Mouse (Mus musculus) A20 (cell line): ENCODE measurements around the gene Ing4.
"Not testable (repeated sequence)": the region's sequence is repeated elsewhere in the genome, so short reads cannot be mapped to it uniquely, and the experiment has no call there.

Experiments used
- DNase-seq: peaks from one replicate; pipeline ENCODE4 v3.0.0-alpha.2; 2011; ENCODE audit warnings: low read depth, low spot score

The Ing4 gene

DNA sequence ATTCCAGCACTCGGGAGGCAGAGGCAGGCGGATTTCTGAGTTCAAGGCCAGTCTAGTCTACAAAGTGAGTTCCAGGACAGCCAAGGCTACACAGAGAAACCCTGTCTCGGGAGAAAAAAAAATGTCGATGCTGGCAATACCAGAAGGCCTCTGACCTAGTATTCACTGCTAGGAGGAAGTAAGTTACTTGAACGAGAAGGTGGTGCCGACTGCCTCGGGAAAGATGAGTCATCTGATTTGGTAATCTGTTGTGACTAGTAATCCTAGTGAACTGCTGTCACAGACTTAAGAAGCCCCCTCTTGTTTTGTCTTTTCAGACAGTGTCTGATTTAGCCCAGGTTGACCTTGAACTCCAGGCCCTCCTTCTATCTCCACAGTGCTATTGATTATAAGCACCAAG is 1.5 kb downstream of the Ing4 start:
- DNase-seq: peak; percentile 35

DNA sequence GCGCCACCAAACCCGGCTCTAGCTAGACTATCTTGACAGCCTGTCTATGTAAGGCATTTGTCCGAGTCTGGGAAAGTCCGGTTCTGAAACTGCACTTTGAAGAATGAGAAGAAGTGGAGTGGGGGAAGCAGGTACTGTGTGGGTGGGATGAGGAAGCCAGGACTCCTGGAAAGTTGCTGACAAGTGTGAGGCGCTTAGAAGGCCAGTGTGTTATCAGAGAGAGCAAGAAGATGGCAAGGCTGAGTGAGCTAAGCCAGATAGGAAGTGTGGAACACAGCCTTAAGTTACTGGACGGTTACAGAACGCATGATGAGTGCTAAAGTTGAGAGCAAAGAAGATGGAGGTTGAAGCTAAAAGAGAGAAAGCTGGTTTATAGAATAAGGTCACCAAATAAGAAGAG is 2.5 kb downstream of the Ing4 start:
- no peak for DNase-seq

DNA sequence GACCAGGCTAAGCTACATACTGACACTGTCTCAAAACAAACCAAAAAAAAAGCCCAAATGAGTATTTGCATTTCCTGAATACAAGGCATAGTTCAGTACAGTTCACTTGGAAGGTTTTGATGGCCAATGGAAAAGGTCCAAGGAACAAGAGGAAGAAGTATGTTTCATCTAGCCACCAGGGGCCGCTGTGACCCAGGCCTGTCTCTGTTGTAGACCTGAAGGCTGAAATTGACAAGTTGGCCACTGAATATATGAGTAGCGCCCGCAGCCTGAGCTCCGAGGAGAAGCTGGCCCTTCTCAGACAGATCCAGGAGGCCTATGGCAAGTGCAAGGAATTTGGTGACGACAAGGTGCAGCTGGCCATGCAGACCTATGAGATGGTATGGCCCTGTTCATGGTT is 7.1 kb downstream of the Ing4 start:
- peak; percentile 68 for DNase-seq

DNA sequence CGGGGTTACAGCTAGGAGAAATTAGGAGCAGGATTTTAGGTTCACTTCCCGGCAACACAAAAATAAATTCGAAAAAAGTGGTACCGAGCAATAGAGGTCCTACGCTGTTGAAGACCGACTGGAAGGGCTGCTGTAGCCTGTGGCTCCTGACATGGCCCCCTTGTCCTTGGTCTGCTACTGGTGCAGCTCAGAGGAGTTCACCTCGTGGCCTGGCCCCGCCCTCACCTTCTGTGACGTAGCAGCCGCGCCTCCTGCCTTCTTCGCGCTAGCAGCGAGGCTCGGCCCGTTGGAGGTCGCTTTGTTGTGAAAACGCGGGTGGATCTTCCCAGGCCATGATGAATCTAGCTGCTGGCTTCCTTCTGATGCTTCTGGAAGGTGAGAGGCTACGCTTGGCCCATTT is 10.1 kb downstream of the Ing4 start, which contains the start of gene Acrbp:
TSS of gene Acrbp (plus strand) at position 12 of the 400 bp plus-strand sequence.
- no peak for DNase-seq

DNA sequence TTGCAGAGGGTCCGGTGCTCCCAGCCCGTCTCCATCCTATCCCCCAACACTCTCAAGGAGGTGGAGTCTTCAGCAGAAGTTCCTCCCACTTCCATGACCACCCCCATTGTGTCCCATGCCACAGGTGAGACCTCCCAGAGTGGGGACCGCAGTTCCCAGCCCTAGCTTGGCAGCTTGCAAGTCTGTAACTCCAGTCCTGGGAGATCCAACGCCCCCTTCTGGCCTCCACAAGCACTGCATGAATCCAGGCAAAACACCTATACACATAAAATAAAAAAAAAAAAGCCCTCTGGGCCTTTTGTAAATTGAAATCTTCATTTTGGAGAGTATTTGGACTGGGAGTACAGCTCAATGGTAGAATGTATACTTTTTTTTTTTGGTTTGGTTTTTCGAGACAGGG is 11.7 kb downstream of the Ing4 start:
- no peak for DNase-seq

DNA sequence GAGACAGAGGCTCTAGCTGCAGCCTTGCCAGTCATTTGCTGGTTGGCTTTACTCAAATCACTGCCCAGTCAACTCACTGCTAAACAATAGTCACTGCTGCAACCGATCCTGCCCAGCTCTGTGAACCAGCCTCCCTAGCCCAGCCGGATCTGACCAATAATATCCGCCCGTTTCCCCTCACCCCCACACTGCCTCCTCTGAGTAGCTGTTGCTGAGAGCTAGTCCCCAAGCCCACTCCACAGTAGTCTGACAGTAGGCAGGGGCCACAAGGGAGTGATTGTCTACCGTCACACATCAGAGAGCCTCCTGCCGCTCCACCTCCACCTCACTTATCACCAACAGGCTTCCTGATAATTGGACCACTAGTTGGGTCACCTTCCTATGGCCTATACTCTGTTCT is 21.9 kb downstream of the Ing4 start:
- DNase-seq: no peak

DNA sequence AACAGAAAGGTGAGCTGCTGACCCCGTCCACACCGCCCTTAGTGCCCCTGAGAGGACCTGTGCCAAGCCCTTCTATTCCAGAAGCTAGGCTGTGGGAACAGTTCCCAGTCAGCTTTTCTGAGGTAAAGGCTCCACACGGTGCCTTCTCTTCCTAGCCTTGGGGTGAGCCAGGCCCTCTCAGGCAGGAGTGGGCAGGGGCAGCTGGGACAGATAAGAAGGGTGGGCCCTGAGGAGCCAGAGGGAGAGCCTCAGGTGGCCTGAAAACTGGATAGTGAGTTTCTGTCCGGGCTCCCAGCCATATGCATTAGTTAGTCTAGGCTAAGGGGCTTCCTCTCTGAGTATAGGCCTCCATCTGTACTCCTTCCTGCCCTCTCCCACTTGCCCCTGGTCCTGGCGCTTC is 23.0 kb downstream of the Ing4 start:
- no peak for DNase-seq

DNA sequence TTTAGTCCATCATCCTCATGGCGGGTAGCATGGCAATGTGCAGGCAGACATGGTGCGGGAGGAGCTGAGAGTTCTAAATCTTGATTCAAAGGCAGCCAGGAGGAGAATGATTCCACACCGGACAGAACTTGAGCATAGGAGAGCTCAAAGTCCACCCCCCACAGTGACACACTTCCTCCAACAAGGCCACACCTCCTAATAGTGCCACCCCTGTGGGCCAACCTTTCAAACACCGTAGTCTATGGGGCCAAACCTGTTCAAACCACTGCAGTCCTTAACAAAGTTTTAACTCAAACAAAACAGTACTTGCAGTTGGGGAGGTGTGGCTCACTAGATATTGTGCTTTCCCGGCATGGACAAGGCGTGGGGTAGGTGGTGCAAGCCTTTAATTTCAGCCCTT is 24.3 kb downstream of the Ing4 start:
- DNase-seq: no peak

DNA sequence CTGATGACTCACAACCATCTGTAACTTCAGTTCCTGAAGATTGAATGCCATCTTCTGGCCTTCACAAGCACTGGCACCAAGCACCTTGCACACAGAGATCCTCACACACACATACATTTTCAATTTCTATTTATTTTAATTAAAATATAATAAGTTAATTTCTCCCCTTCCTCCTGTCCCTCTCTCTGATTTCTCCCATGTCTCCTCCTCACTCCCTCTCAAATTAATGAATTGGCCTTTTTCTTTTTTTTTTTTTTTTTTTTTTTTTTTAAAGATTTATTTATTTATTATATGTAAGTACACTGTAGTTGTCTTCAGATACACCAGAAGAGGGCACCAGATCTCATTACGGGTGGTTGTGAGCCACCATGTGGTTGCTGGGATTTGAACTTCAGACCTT is 25.7 kb downstream of the Ing4 start:
- DNase-seq: not testable (repeated sequence)

DNA sequence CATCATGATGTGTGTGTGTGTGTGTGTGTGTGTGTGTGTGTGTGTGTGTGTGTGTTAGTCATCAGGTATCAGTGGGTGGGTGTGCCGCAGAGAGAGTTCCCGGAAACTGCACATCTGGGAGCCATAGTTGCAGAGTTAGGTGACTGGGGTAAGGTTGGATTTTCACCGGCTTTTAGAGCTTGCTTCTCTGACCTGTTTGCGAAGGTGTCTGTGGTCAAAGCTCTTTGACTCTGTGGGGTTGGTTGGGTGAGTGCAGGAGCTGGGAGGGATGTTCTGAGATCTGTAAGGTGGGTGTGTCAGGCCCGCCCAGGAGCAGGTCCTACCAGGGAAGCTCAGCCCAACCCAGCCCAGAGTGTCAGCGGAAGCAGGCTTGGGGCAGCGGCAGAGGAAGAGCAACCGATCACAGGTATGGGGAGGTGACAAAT is 28.0 kb downstream of the Ing4 start, which contains the start of gene Lpar5:
TSS of gene Lpar5 (plus strand) at position 350 of the 425 bp plus-strand sequence.
- DNase-seq: no peak

DNA sequence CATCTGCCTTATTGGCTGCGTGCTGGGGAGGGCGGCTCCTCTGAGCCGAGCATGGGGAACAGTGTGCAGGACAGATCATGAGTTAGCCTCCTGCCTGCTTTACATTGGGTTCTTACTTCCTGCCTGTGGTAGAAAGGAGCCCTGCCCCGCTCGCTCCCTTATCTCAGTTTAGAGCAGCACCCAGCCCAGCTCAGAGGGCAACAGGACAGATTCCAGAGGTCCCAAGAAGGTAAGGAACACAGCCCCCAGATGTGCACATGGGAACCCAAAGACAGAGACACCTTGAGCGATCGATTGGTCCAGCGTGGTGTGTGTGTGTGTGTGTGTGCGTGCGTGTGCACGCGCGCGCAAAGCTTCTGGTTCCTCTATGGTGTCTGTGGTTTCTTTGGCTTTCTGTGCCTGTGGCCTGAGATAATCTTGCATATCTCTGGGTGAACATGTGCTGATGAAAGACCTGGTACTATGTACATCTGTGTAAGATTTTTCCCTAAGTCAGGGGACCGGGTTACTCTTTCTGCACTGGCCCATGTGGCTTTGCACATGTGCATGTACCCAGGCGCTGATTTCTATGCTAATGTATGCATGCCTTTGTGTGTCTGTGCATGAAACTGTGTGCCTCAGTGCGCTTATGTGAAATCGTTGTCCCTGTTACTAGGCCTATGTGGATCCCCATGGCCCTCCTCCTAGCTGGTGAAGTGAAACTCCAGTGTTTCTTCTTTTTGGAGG is 31.8 kb downstream of the Ing4 start:
- DNase-seq: peak; percentile 77

DNA sequence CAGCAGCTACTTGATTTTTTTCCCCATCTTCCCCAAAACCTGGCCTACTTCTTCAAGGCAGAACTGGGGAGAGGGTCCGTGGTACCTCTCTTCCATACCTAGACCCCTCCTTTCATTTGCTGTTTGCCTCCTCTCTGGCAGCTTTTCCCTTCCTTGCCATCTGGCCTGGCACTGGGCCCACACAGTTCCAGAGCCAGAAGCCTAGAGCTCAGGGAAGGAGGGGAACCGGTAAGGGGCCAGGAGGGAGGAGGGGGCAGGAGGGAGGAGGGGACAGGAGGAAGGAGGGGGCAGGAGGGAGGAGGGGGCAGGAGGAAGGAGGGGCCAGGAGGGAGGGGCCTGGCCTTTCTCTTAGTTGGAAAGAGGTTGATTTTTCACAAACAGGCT is 32.3 kb downstream of the Ing4 start:
- peak; percentile 68 for DNase-seq

DNA sequence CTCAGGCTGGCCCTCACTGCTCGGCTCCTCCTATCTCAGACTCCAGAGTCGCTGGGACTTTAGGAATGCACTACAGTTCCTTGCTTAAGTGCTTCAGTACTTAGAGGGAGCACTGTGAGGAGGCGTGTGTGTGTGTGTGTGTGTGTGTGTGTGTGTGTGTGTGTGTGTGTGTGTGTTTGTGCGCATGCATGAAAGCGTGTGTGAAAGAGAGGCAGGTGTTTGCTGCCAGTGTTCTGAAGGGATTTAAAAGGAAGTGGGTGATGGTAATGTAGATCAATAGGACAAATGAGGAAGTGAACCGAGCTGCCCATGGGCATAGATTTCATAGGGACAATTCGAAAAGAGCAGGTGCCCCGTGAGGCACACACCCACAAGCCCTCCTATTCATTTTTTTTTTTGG is 34.3 kb downstream of the Ing4 start:
- peak; percentile 81 for DNase-seq

DNA sequence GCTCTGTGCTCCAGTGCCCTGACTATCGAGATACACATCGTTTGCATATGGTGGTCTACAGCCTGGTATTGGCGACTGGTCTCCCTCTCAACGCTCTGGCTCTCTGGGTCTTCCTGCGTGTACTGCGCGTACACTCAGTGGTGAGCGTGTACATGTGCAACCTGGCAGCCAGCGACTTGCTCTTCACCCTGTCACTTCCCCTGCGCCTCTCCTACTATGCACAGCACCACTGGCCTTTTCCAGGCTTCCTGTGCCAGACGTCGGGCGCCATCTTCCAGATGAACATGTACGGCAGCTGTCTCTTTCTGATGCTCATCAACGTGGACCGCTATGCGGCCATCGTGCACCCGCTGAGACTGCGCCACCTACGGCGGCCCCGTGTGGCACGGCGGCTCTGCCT is 41.8 kb downstream of the Ing4 start:
- DNase-seq: no peak

DNA sequence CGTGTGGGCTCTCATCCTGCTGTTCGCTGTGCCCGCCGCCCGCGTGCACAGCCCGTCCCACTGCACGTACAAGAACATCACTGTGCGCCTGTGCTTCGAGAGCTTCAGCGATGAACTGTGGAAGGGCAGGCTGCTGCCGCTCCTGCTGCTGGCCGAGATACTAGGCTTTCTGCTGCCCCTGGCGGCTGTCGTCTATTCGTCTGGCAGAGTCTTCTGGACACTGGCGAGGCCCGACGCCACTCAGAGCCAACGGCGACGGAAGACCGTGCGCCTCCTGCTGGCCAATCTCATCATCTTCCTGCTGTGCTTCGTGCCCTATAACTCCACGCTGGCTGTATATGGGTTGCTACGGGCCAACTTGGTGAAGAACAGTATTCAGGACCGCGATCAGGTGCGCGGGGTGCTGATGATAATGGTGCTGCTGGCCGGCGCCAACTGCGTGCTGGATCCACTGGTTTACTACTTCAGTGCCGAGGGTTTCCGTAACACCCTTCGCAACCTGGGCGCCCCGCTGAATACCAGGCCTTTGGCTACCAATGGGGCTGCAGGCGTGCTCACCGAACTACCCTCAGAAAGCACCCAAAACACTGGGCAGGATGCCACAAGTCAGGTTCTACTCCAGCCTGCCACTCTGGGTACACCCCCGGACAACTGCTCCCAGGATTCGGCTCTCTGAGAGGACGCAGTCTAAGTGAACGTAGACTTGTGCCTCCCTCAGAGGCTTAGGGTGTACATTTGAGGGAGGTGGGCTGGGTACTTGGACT is 42.4 kb downstream of the Ing4 start:
- no peak for DNase-seq

DNA sequence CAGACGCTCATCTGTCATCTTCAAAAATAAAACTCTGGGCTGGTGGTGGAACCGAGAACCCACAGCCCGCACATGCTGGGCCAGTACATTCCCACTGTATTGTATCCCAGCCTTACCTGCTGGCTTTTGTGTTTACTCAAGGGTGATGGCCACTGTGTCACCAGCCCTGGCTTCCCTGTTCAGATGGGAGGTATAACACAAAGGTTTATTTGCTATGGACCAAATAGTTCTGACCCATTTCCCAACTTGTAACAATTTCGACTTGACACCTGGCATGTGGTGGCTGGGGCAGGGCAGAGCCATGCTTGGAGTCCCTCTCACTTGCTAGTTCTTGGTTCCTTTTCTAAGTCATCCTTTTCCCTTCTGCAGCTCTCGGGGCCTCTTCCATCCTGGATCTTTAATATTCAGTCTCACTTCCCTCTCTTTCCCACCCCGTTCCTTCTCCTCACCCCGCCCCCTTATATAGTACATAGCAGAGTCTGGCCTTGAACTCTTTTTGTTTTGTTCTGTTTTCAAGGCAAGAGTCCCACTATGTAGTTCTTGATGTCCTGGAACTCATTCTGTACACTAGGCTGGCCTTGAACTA is 43.3 kb downstream of the Ing4 start:
- DNase-seq: no peak

DNA sequence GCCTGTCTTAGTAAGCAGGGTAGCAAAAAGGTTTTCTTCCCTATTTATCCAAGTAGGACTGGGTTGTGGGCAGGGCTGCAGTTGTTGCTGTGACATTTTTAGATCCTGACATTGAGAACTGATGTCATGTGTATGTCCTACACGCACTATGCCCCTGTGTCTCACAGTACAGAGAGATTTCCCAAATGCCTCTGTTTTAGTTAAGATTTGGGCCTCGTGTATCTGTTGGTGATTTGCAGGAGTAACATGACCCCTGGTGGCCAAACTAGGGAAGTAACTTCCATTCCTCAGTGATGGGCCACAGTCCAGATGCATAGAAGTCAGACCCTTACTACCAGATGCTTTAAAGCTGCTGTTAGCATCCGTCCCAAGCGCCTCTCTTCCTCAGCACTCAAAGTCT is 44.9 kb downstream of the Ing4 start:
- DNase-seq: peak; percentile 77

DNA sequence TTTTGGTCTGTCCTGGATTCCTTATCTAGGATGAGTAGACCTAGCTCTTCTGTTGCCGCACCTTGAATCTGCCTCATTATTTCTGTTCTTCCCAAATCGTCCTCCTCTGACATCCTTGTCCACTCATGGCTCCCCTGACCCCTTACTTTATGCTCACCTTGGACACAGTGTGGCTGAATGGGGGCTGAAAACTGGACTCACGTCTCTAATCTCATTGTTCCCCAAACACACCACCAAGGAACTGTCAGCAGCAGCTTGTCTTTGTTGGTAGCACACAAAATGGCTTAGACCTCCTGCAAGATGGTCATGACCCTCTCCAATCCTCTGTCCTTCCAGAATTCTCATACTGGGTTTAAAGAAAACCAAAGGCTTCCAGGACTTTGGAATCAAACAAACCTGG is 48.4 kb downstream of the Ing4 start:
- no peak for DNase-seq

DNA sequence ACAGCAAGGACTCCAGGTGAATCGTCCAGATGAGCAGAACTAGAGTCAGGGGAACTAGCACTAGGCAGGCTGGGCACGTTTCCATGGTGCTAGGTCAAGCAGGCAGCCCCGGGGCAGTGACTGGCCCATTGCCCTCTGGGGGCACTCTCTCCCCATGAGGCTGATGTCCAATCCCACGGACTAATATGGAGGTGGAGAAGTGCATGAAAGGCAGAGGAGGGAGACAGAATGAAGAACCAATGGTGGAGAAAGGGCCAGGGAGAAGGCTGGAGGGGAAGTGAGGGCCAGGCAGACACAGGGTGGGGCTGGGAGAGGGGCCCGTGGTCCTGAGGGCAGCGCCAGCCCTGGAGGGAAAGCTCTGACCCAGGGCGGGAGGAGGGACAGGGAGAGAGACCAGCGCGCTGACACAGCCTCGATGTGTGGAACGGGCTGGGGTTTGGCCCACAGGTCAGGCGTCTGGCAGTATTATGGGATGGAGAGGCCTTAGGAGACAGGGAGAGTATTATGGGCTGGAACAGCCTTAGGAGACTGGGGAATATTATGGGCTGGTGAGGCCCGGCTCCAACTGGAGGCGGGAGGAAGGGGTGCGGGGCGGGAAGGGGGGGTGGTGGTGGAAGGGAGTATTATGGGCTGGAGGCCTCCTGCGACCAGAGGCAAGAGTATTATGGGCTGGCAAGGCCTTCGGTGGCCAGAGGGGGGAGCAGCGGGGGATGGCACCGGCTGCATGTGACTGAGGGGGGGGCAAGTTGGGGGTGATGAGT is 49.2 kb downstream of the Ing4 start:
- DNase-seq: no peak

DNA sequence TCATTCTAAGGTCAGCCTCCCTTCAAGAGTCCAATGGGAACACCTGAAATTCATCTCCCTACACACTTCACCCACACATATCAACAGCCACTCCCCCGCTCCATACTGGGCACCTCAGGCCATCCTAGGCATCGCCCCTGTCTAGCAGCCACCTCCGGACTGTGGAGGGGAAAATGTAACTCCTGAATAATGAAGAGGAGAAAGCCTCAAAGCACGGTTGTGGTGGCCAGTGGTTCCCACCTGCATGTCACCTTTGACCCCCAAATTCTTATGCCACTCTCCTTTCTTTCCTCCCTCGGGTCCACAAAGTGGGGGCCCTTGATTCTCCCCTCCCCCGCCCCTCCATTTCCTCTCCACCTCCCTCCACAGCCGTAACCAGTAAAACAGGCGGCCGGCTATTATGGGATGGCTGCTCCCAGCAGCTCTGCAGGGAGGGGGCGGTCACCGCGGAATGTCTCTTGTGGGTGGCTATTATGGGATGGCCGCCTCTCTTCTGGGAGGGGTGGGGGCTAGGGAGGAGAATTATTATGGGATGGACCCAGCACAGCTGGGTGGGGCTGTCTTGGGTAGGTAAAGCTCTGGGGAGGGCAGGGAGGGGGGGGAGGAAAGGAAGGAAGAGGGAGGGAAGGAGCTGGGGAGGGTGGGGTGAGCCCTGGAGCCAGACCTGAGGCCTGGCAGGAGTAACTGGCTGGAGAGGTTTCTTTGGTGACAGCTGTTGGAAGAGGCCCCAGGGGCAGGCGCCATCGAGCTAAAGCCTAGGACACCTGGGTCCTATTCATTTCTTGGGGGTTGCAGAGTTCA is 50.2 kb downstream of the Ing4 start:
- no peak for DNase-seq
